Mouse (Mus musculus): ENCODE results near the gene Cep41. TPM values are rescaled to one million over a fixed set of nuclear protein-coding genes. Genes with fewer than 3 reads are reported as not detected.

Cep41 gene
- polyA plus RNA-seq, 1 experiment from 2014 or later: 43.2 TPM

DNA sequence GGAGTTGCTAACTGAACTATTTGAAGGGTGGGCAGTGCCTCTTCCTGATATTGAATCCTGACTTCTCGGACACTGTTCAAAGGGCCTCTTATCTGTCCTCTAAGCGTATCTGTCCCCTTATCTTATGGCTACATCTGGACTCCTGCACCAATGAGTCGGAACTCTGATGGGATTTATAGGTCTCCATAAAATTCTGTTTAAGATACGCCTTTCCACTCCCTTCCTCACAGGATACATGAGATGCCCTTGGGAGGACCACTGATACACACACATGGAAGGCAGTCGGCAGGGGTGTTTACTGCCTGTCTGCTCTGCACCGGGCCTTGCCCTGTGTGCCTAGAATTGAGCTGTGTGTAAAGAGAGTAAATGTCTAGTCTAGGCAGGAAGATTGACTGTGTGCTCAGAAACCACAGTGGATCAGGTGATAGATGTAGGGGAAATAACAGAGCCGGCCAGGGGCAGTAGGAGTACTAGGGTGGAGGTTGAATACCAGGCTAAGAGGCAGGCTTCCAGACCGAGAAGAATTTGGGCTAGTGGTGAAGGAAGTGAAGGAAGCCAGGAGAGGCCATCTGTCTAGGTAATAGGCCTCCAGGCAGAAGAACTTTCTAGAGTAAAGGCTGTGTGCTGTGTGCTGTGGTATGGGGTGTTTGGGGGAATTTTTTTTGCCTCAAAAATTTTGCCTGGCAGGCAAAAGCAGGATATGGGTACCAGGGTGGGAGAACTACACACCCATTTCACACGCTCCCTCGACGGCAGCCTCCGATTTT, 49.7 kb downstream of the Cep41 start:
- H3K9ac ChIP-seq (ENCODE audit: low read length): no peak overlapping the region
- H3K36me3 ChIP-seq (ENCODE audit: control insufficient read depth, insufficient read depth, low read length): no peaks in the 10 kb centered on the region
- ATAC-seq (ENCODE audit: insufficient number of reproducible peaks, low FRiP score, low TSS enrichment, low read depth): no peak
- H3K4me2 ChIP-seq (ENCODE audit: low read depth, severe bottlenecking): no peak overlapping the region
- H3K9me3 ChIP-seq (ENCODE audit: control insufficient read depth, low read length): no peaks in the 10 kb centered on the region
- 54% methylated on average over 12 of the region's 12 CpGs for WGBS
- H3K4me3 ChIP-seq (ENCODE audit: low read depth, low read length): no peak overlapping the region
- no peaks in the 10 kb centered on the region for H3K27me3 ChIP-seq (ENCODE audit: control insufficient read depth, insufficient read depth, low read length)
- peak overlapping the region; percentile 72 for H3K27ac ChIP-seq (replicated peaks; ENCODE audit: low read depth, low read length)
- H3K4me1 ChIP-seq (ENCODE audit: control insufficient read depth, insufficient read depth, low read length): peaks cover 16% of the 10 kb centered on the region
- no peak for DNase-seq (ENCODE audit: low spot score)

DNA sequence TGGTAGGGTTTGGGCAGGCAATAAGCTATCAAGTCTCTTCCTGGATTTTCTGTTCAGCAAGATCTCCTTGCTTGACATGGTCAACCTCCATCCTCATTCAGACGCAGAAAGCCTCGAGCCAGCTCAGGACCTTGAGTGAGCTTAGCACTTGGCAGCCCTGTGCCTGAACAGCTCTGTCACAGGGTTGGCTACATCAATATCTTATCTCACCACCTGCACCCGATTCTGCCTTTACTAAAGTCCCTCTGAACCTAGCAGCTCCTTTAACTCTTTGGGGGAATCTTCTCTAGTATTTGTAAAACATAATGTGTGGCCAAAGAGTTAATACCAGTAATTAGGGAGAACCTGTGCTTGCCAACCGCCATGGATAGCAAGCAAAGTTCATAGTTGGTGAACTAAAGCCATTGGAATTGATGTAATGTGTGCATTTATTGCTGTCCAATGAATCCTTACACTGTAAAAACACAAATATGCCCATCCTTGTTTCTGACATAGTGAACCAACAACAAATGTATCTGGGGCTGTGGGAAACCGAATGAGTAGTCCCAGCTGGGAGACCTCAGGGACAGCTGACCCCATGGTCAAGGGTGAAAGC, 54.8 kb downstream of the Cep41 start, which contains the start of gene Cpa1:
Gene Cpa1 (plus strand): TSS at position 545 of the 595 bp plus-strand sequence.
- Histone ChIP-seq H3K27ac (replicated peaks; ENCODE audit: low read depth, low read length) (no peak within 1 kb of the TSS), H3K4me3 (ENCODE audit: low read depth, low read length) (no peak within 1 kb of the TSS), H3K4me2 (ENCODE audit: low read depth, severe bottlenecking) (no peak within 1 kb of the TSS), H3K27me3 (ENCODE audit: control insufficient read depth, insufficient read depth, low read length) (no peaks in the 10 kb centered on the region), H3K9me3 (ENCODE audit: control insufficient read depth, low read length) (no peaks in the 10 kb centered on the region), H3K4me1 (ENCODE audit: control insufficient read depth, insufficient read depth, low read length) (peaks cover 16% of the 10 kb centered on the region), H3K9ac (ENCODE audit: low read length) (no peak within 1 kb of the TSS), H3K36me3 (ENCODE audit: control insufficient read depth, insufficient read depth, low read length) (no peaks in the 10 kb centered on the region)
- DNase-seq (ENCODE audit: low spot score): no peak
- WGBS: 90% methylated on average over 5 of the region's 5 CpGs
- no peak for ATAC-seq (ENCODE audit: insufficient number of reproducible peaks, low FRiP score, low TSS enrichment, low read depth)

DNA sequence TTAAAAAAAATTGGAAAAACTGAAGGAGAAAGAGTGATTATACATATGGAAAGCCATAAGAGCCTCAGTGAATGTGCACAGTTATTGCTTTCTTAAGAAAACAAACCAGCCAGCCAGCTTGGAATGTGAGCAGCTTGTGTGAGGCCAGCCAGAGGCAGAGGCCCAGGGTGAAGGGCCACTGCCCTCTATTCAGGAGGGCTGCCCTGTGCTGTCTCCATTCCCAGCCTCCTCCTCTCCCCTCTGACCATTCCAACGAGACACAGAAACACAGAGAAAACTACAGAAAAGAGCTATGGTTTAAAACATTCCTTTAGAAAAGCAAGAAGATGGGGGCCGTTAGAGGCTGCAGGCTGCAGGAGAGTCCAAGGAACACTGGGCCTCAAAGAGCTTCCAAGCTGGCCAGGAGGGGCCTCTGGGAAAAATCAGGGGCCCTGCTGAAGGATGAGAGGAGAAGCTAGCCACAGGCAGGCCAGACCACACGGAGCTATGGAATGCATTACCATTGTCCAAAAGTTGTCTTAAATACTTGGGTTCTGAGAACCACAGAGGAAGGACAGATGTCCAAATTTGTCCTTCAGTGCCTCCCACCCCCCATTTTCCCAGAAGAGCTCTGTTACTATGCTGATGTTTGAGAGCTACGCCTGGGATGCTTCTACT, 57.2 kb downstream of the Cep41 start:
- 42% methylated on average over 4 of the region's 4 CpGs for WGBS
- peak; percentile 69; the same call in 1 of the 2 replicates for ATAC-seq (ENCODE audit: insufficient number of reproducible peaks, low FRiP score, low TSS enrichment, low read depth)
- Histone ChIP-seq H3K9ac (ENCODE audit: low read length) (peak overlapping the region; percentile 41; the same call in 1 of the 2 replicates), H3K4me3 (ENCODE audit: low read depth, low read length) (no peak overlapping the region), H3K4me2 (ENCODE audit: low read depth, severe bottlenecking) (no peak overlapping the region), H3K27ac (replicated peaks; ENCODE audit: low read depth, low read length) (peak overlapping the region; percentile 96), H3K4me1 (ENCODE audit: control insufficient read depth, insufficient read depth, low read length) (peaks cover 18% of the 10 kb centered on the region), H3K9me3 (ENCODE audit: control insufficient read depth, low read length) (no peaks in the 10 kb centered on the region), H3K36me3 (ENCODE audit: control insufficient read depth, insufficient read depth, low read length) (no peaks in the 10 kb centered on the region), H3K27me3 (ENCODE audit: control insufficient read depth, insufficient read depth, low read length) (no peaks in the 10 kb centered on the region)
- peak; percentile 46 for DNase-seq (ENCODE audit: low spot score)

DNA sequence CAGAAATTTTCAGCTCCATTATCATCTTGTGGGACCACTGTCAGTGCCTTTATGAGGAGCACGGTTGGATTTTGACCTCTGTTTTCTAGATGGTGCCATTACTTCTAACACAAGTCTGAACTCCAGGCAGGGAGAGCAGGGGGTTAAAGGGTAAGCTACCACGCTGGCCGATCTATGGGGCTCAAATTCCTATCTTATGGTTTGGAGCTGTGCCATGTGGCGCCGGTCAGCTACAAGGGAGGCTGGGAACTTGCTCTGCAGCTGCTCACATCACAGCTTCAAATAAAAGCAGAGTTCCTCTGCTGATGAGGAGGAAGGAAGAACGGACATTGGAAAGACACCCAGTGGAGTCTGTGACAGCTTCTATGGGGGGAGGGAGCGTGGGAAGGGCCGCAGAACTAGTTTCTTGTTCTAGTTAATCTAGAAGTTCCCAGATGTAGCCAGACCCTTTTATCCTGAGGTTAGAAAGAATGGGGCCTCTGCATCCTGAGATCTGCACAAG, 58.1 kb downstream of the Cep41 start:
- Histone ChIP-seq H3K4me2 (ENCODE audit: low read depth, severe bottlenecking) (no peak overlapping the region), H3K9me3 (ENCODE audit: control insufficient read depth, low read length) (no peaks in the 10 kb centered on the region), H3K4me3 (ENCODE audit: low read depth, low read length) (no peak overlapping the region), H3K4me1 (ENCODE audit: control insufficient read depth, insufficient read depth, low read length) (peaks cover 18% of the 10 kb centered on the region), H3K36me3 (ENCODE audit: control insufficient read depth, insufficient read depth, low read length) (no peaks in the 10 kb centered on the region), H3K27me3 (ENCODE audit: control insufficient read depth, insufficient read depth, low read length) (no peaks in the 10 kb centered on the region), H3K27ac (replicated peaks; ENCODE audit: low read depth, low read length) (peak overlapping the region; percentile 96), H3K9ac (ENCODE audit: low read length) (no peak overlapping the region)
- no peak for ATAC-seq (ENCODE audit: insufficient number of reproducible peaks, low FRiP score, low TSS enrichment, low read depth)
- peak; percentile 45 for DNase-seq (ENCODE audit: low spot score)
- WGBS: 21% methylated on average over 8 of the region's 8 CpGs

DNA sequence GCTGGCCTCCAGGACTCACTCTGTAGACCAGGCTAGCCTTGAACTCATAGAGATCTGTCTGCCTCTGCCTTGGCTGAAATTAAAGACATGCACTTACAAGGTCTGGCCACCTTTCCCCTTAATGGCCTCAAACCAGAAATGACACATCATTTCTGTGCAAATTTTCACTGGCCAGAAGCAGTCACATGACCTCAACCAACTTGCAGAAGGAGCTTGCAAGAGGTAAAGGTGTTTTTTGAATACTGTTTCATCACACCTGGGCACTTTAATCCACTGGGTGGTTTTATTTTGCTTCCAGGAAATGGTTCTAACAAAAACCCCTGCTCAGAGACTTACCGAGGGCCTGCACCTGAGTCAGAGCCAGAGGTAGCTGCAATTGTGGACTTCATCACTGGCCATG, 63.6 kb downstream of the Cep41 start:
- no peaks in the 10 kb centered on the region for H3K27me3 ChIP-seq (ENCODE audit: control insufficient read depth, insufficient read depth, low read length)
- WGBS: 94% methylated on average over 1 of the region's 1 CpGs
- H3K9me3 ChIP-seq (ENCODE audit: control insufficient read depth, low read length): no peaks in the 10 kb centered on the region
- no peak overlapping the region for H3K9ac ChIP-seq (ENCODE audit: low read length)
- 0 out of 2 replicates have a peak, but pooled peaks cover 3% of the 10 kb centered on the region for H3K4me1 ChIP-seq (ENCODE audit: control insufficient read depth, insufficient read depth, low read length)
- H3K27ac ChIP-seq (replicated peaks; ENCODE audit: low read depth, low read length): no peak overlapping the region
- ATAC-seq (ENCODE audit: insufficient number of reproducible peaks, low FRiP score, low TSS enrichment, low read depth) (no peak), DNase-seq (ENCODE audit: low spot score) (no peak)
- no peaks in the 10 kb centered on the region for H3K36me3 ChIP-seq (ENCODE audit: control insufficient read depth, insufficient read depth, low read length)
- H3K4me3 ChIP-seq (ENCODE audit: low read depth, low read length): no peak overlapping the region
- no peak overlapping the region for H3K4me2 ChIP-seq (ENCODE audit: low read depth, severe bottlenecking)

DNA sequence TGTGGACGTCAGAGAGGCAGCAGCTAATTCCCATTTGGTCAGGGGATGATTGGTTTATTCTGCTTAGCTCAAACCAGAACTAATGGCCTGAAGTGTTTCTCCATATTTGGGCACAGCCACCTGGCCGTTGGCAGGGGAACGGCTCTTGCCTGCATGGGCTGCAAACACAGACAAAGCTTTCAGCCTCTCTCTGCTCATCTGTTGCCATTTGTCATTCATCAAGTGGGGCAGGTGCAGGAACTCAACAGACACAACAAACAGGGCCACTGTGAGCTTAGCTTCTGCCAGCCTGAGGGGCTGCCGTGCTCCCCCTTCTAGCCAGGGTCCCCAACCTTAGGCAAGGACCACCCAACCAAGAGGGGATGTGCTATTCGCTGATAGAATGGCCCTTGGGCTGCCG, 65.4 kb downstream of the Cep41 start:
- Histone ChIP-seq H3K4me2 (ENCODE audit: low read depth, severe bottlenecking) (no peak overlapping the region), H3K4me3 (ENCODE audit: low read depth, low read length) (no peak overlapping the region), H3K9me3 (ENCODE audit: control insufficient read depth, low read length) (no peaks in the 10 kb centered on the region), H3K27me3 (ENCODE audit: control insufficient read depth, insufficient read depth, low read length) (no peaks in the 10 kb centered on the region), H3K36me3 (ENCODE audit: control insufficient read depth, insufficient read depth, low read length) (no peaks in the 10 kb centered on the region), H3K4me1 (ENCODE audit: control insufficient read depth, insufficient read depth, low read length) (0 out of 2 replicates have a peak, but pooled peaks cover 3% of the 10 kb centered on the region), H3K9ac (ENCODE audit: low read length) (no peak overlapping the region), H3K27ac (replicated peaks; ENCODE audit: low read depth, low read length) (0 out of 2 replicates have a peak overlapping the region, but pooled peaks have one; percentile 10)
- DNase-seq (ENCODE audit: low spot score): peak; percentile 49
- no peak for ATAC-seq (ENCODE audit: insufficient number of reproducible peaks, low FRiP score, low TSS enrichment, low read depth)
- 37% methylated on average over 6 of the region's 6 CpGs for WGBS

DNA sequence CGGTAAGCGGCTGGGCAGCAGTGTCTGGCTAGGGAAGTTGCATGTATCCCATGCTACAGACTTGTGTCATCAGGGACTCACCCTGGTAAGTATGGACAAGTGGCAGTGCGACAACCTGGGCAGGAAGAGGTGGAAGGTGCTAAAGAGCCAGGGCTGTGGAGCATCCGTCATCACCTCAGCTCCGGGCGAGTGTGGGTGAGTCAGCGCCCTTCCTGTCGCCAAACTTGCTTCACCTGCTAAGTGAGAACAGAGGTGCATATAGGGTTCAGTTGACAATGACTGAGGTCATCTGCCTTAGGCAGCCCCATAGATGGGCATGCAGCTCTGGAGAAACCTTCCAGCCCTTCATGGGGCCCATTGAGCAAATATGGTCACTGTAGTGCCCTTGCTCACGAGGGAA, 68.8 kb downstream of the Cep41 start:
- H3K4me1 ChIP-seq (ENCODE audit: control insufficient read depth, insufficient read depth, low read length): no peaks in the 10 kb centered on the region
- no peak for DNase-seq (ENCODE audit: low spot score)
- H3K4me3 ChIP-seq (ENCODE audit: low read depth, low read length): no peak overlapping the region
- 82% methylated on average over 9 of the region's 9 CpGs for WGBS
- H3K9me3 ChIP-seq (ENCODE audit: control insufficient read depth, low read length): no peaks in the 10 kb centered on the region
- H3K9ac ChIP-seq (ENCODE audit: low read length): no peak overlapping the region
- no peaks in the 10 kb centered on the region for H3K36me3 ChIP-seq (ENCODE audit: control insufficient read depth, insufficient read depth, low read length)
- H3K4me2 ChIP-seq (ENCODE audit: low read depth, severe bottlenecking): no peak overlapping the region
- no peaks in the 10 kb centered on the region for H3K27me3 ChIP-seq (ENCODE audit: control insufficient read depth, insufficient read depth, low read length)
- H3K27ac ChIP-seq (replicated peaks; ENCODE audit: low read depth, low read length): no peak overlapping the region
- ATAC-seq (ENCODE audit: insufficient number of reproducible peaks, low FRiP score, low TSS enrichment, low read depth): no peak

DNA sequence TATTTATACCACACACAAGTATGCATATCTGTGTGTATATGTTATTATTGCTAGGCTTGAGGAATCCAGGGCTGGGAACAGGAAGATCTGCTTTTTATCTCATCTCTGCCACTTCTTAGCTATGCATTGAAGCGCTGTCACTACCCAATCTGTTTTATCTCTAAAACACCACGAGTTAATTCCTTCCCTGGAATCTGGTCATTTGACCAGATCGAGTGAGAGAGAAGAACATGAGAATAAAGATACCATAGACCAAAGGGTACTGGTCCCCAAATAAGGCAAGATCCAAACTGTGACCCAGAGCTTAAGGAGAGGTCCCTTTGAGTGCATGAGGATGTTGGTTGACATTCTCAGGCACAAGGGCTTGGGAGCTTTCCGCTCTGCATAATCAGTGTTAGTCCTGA, 71.6 kb downstream of the Cep41 start:
- Histone ChIP-seq H3K4me2 (ENCODE audit: low read depth, severe bottlenecking) (no peak overlapping the region), H3K27ac (replicated peaks; ENCODE audit: low read depth, low read length) (no peak overlapping the region), H3K4me1 (ENCODE audit: control insufficient read depth, insufficient read depth, low read length) (peaks cover 15% of the 10 kb centered on the region), H3K9ac (ENCODE audit: low read length) (no peak overlapping the region), H3K4me3 (ENCODE audit: low read depth, low read length) (no peak overlapping the region), H3K36me3 (ENCODE audit: control insufficient read depth, insufficient read depth, low read length) (no peaks in the 10 kb centered on the region), H3K9me3 (ENCODE audit: control insufficient read depth, low read length) (no peaks in the 10 kb centered on the region), H3K27me3 (ENCODE audit: control insufficient read depth, insufficient read depth, low read length) (no peaks in the 10 kb centered on the region)
- 45% methylated on average over 4 of the region's 4 CpGs for WGBS
- ATAC-seq (ENCODE audit: insufficient number of reproducible peaks, low FRiP score, low TSS enrichment, low read depth) (no peak), DNase-seq (ENCODE audit: low spot score) (no peak)

All from limb, embryonic 11.5 days (tissue).